Mouse (Mus musculus) liver, embryonic 14.5 days (tissue): ENCODE measurements at regions not wholly inside any gene's neighbourhood (a gene's known extent, or its start where the extent isn't known, plus 50 kb on each side); places are given as distances from the start of the nearest gene placed in this dataset.

Experiments
- CTCF ChIP-seq: IDR thresholded peaks from 2 replicates; pipeline ENCODE4 v1.5.1; 2016; ENCODE audit warnings: antibody characterized with exemption, low read depth, control low read depth
- EP300 ChIP-seq: IDR thresholded peaks from 2 replicates; pipeline ENCODE4 v1.6.1; 2016; ENCODE audit warnings: antibody characterized with exemption, low read depth

- TF ChIP-seq CTCF = no peak
- TF ChIP-seq EP300 = no peak
Measured at GRCm38 (mm10) chr13:35604061-35604460, 55.6 kb upstream of the Cdyl start.
